Mouse (Mus musculus) MEL (cell line): ENCODE measurements at regions not wholly inside any gene's neighbourhood (a gene's known extent, or its start where the extent isn't known, plus 50 kb on each side); places are given as distances from the start of the nearest gene placed in this dataset.

Experiments
- DNase-seq: peaks from one replicate; pipeline ENCODE4 v3.0.0; 2011; ENCODE audit warnings: low read depth, low spot score
- H3K27ac ChIP-seq: 2 replicates; pipeline ENCODE4 v1.5.1; 2012; ENCODE audit warnings: low read depth, mild to moderate bottlenecking, control low read depth, low read length, moderate library complexity; ENCODE audit not compliant: control insufficient read depth
- H3K27me3 ChIP-seq, 2 experiments: fragments of 150-350 bp in 1 of 2; sonication (generic) in 1 of 2; 2 replicates each; pipeline ENCODE4 v1.6.1; 2012; ENCODE audit warnings: low read length in 2 of 2, mild to moderate bottlenecking in 2 of 2, improper control_type of control experiment in 1 of 2, moderate library complexity in 1 of 2; ENCODE audit not compliant: insufficient read depth in 2 of 2, control insufficient read depth in 1 of 2
- H3K36me3 ChIP-seq, 2 experiments: 2 replicates each; pipeline ENCODE4 v1.6.1; 2012 to 2014; ENCODE audit warnings: low read length in 2 of 2, improper control_type of control experiment in 1 of 2, inconsistent platforms in 1 of 2, mild to moderate bottlenecking in 1 of 2; ENCODE audit not compliant: insufficient read depth in 2 of 2, control insufficient read depth in 1 of 2
- H3K4me1 ChIP-seq, 2 experiments: fragments of 150-350 bp in 1 of 2; sonication (generic) in 1 of 2; 2 replicates each; pipeline ENCODE4 v1.6.1; 2012; ENCODE audit warnings: low read length in 2 of 2, improper control_type of control experiment in 1 of 2, mild to moderate bottlenecking in 1 of 2; ENCODE audit not compliant: insufficient read depth in 2 of 2, control insufficient read depth in 1 of 2
- H3K4me3 ChIP-seq, 2 experiments: fragments of 150-350 bp in 1 of 2; sonication (generic) in 1 of 2; 2 replicates each; pipeline ENCODE4 v1.5.1; 2012; ENCODE audit warnings: low read depth in 2 of 2, low read length in 2 of 2, mild to moderate bottlenecking in 2 of 2, moderate library complexity in 2 of 2, control low read depth in 1 of 2, improper control_type of control experiment in 1 of 2; ENCODE audit not compliant: control insufficient read depth in 1 of 2, insufficient read depth in 1 of 2
- H3K79me2 ChIP-seq: 2 replicates; pipeline ENCODE4 v1.6.1; 2012; ENCODE audit warnings: mild to moderate bottlenecking, low read length, moderate library complexity; ENCODE audit not compliant: control insufficient read depth, poor library complexity, insufficient read depth
- H3K9ac ChIP-seq: 2 replicates; pipeline ENCODE4 v1.6.1; 2012; ENCODE audit warnings: low read depth, mild to moderate bottlenecking, control low read depth, low read length, moderate library complexity; ENCODE audit not compliant: control insufficient read depth, poor library complexity, severe bottlenecking
- H3K9me3 ChIP-seq: fragments of 150-350 bp; sonication (generic); replicated peaks from 2 replicates; pipeline ENCODE4 v1.6.1; 2012; ENCODE audit warnings: mild to moderate bottlenecking, low read length, improper control_type of control experiment, moderate library complexity; ENCODE audit not compliant: insufficient read depth
- CTCF ChIP-seq, 3 experiments: IDR thresholded peaks in 2 of 3; conservative IDR thresholded peaks in 1 of 3; 2 replicates each; pipeline ENCODE4 v1.5.1; 2011 to 2012; ENCODE audit warnings: low read length in 3 of 3, low read depth in 2 of 3, mild to moderate bottlenecking in 2 of 3, improper control_type of control experiment in 1 of 3, inconsistent platforms in 1 of 3, mixed read lengths in 1 of 3, moderate library complexity in 1 of 3; ENCODE audit not compliant: control insufficient read depth in 1 of 3, insufficient read depth in 1 of 3, poor library complexity in 1 of 3, severe bottlenecking in 1 of 3
- EP300 ChIP-seq, 2 experiments: IDR thresholded peaks; 2 replicates each; pipeline ENCODE4 v1.6.1; 2011; ENCODE audit warnings: improper control_type of control experiment in 2 of 2, low read length in 2 of 2, low read depth in 1 of 2, mild to moderate bottlenecking in 1 of 2
- ETS1 ChIP-seq: IDR thresholded peaks from 2 replicates; pipeline ENCODE4 v1.6.1; 2012; ENCODE audit warnings: low read depth, mild to moderate bottlenecking, inconsistent platforms, low read length, improper control_type of control experiment, moderate library complexity
- GABPA ChIP-seq: IDR thresholded peaks from 2 replicates; pipeline ENCODE4 v1.6.1; 2012; ENCODE audit warnings: low read depth, mild to moderate bottlenecking, inconsistent platforms, low read length, improper control_type of control experiment, moderate library complexity
- MAX ChIP-seq: IDR thresholded peaks from 2 replicates; pipeline ENCODE4 v1.6.1; 2011; ENCODE audit warnings: low read length, improper control_type of control experiment
- MAZ ChIP-seq: IDR thresholded peaks from 2 replicates; pipeline ENCODE4 v1.6.1; 2012; ENCODE audit warnings: low read depth, mild to moderate bottlenecking, inconsistent platforms, low read length, improper control_type of control experiment
- MXI1 ChIP-seq: IDR thresholded peaks from 2 replicates; pipeline ENCODE4 v1.6.1; 2011; ENCODE audit warnings: mild to moderate bottlenecking, low read depth, low read length, improper control_type of control experiment
- NELFE ChIP-seq: IDR thresholded peaks from 2 replicates; pipeline ENCODE4 v1.6.1; 2011; ENCODE audit warnings: low read depth, low read length, improper control_type of control experiment
- RAD21 ChIP-seq: IDR thresholded peaks from 2 replicates; pipeline ENCODE4 v1.6.1; 2011; ENCODE audit warnings: mild to moderate bottlenecking, low read depth, low read length, improper control_type of control experiment
- SMC3 ChIP-seq: IDR thresholded peaks from 2 replicates; pipeline ENCODE4 v1.6.1; 2011; ENCODE audit warnings: low read depth, low read length, improper control_type of control experiment
- TAL1 ChIP-seq: IDR thresholded peaks from 2 replicates; pipeline ENCODE4 v1.6.1; 2012; ENCODE audit warnings: mild to moderate bottlenecking, inconsistent platforms, low read length, moderate library complexity, mixed read lengths
- TCF12 ChIP-seq: IDR thresholded peaks from 2 replicates; pipeline ENCODE4 v1.6.1; 2014; ENCODE audit warnings: low read depth, mild to moderate bottlenecking, inconsistent platforms, low read length, improper control_type of control experiment, moderate library complexity
- ZC3H11A ChIP-seq: IDR thresholded peaks from 2 replicates; pipeline ENCODE4 v1.6.1; 2012; ENCODE audit warnings: low read depth, mild to moderate bottlenecking, inconsistent platforms, low read length, improper control_type of control experiment
- ZKSCAN1 ChIP-seq: IDR thresholded peaks from 2 replicates; pipeline ENCODE4 v1.6.1; 2012; ENCODE audit warnings: low read depth, mild to moderate bottlenecking, inconsistent platforms, low read length, improper control_type of control experiment, moderate library complexity

- Histone ChIP-seq H3K4me3 (no peak overlapping the region), H3K9me3 (no peaks in the 10 kb centered on the region), H3K27ac (no peak overlapping the region), H3K79me2 (no peaks in the 10 kb centered on the region), H3K4me1 (peaks cover 0 to 4% of the 10 kb centered on the region in 2 experiments; a peak in 2 of 4 replicates), H3K27me3 (no peaks in the 10 kb centered on the region; a peak in 1 of 4 replicates), H3K36me3 (no peaks in the 10 kb centered on the region), H3K9ac (no peak overlapping the region)
- peak; percentile 66 for DNase-seq
- TF ChIP-seq ZKSCAN1 (no peak), EP300 (IDR thresholded peaks at IDR 0.05; ENCODE audit: low read depth in 1 of 2, low read length in 2 of 2) (no peak), CTCF (IDR thresholded peaks at IDR 0.05 in 2 of 3, conservative IDR thresholded peaks at IDR 0.05 in 1 of 3; ENCODE audit: control insufficient read depth in 1 of 3, insufficient read depth in 1 of 3, low read depth in 2 of 3, low read length in 3 of 3, poor library complexity in 1 of 3, severe bottlenecking in 1 of 3) (peak; percentile 52 to 82 (median 54)), RAD21 (peak; percentile 80), TCF12 (no peak), ZC3H11A (peak; percentile 63), SMC3 (peak; percentile 83)
Measured at GRCm38 (mm10) chr2:146621167-146621566, 109.0 kb upstream of the Ralgapa2 start.

GRCm38 (mm10) chr2:146623052-146623451, 110.9 kb upstream of the Ralgapa2 start:
- H3K9me3 ChIP-seq: no peaks in the 10 kb centered on the region
- H3K9ac ChIP-seq: no peak overlapping the region
- no peak overlapping the region for H3K27ac ChIP-seq
- peak; percentile 49 for DNase-seq
- no peaks in the 10 kb centered on the region; a peak in 1 of 4 replicates for H3K27me3 ChIP-seq
- peaks cover 0 to 4% of the 10 kb centered on the region in 2 experiments; a peak in 2 of 4 replicates for H3K4me1 ChIP-seq
- TF ChIP-seq TAL1 (peak; percentile 43; the same call in 1 of the 2 replicates), MAZ (no peak), MXI1 (no peak), EP300 (IDR thresholded peaks at IDR 0.05; ENCODE audit: low read depth in 1 of 2, low read length in 2 of 2) (peak; percentile 14 to 27; a peak in 2 of 4 replicates), NELFE (no peak), ETS1 (peak; percentile 58), MAX (0 out of 2 replicates have a peak, but pooled peaks have one; percentile 15)
- H3K79me2 ChIP-seq: no peaks in the 10 kb centered on the region
- no peaks in the 10 kb centered on the region for H3K36me3 ChIP-seq
- no peak overlapping the region for H3K4me3 ChIP-seq

- no peak for TF ChIP-seq GABPA
- TF ChIP-seq, all 39 proteins: peak for 0
- Histone ChIP-seq H3K4me3 (no peak overlapping the region), H3K9ac (no peak overlapping the region), H3K27me3 (no peaks in the 10 kb centered on the region; a peak in 1 of 4 replicates), H3K36me3 (no peaks in the 10 kb centered on the region), H3K27ac (no peak overlapping the region), H3K79me2 (no peaks in the 10 kb centered on the region), H3K4me1 (peaks cover 0 to 4% of the 10 kb centered on the region in 2 experiments; a peak in 2 of 4 replicates), H3K9me3 (no peaks in the 10 kb centered on the region)
- no peak for DNase-seq
Measured at GRCm38 (mm10) chr2:146624207-146624606, 112.1 kb upstream of the Ralgapa2 start.
